Mouse (Mus musculus): ENCODE results near the gene Arrdc5.
A peak's percentile ranks its signal among the peaks of the same experiment; 100 is the strongest.

The Arrdc5 gene

DNA sequence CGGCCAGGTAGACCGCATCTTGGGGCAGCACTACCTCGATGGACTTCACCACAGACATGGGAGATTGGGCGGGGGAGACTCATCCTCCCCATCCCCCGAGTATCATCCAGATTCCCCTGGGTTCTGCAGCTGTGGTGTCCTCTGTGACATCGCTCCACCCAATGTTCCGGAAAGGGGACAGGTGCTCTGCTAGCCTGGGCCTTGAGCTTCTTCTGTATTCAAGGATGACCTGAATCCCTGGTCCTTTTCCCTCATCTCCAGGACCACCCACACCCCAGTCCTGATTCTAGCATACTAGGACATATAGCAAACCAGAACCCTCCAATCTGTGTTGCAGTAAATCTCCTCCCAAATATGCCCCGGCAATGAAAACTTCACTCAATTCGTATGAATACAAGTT lies at the start of gene Arrdc5:
Gene Arrdc5 (minus strand): TSS at position 101 of the 400 bp plus-strand sequence.
- no peak for DNase-seq (ENCODE audit: low spot score)

DNA sequence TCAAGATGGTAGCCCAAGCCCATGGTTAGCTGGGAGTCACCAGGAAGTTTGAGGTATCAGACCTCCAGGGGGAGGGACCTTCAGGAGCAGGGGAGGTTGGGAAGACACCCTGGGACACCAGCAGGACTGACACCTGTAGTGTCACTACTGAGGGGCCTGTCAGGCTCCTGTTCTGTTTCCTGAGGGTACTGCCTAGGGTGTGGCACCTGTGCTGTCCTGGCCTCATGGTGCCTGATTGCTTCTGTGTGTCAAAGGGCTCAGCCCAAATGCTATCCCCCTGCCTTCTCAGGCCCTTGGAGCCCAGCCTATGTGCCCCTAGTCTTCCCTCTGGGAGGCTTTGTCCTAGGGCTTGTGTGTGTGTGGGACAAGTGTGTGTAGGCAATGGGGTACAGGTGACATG lies 48.5 kb upstream of the Arrdc5 start:
- DNase-seq (ENCODE audit: low spot score), result no peak

DNA sequence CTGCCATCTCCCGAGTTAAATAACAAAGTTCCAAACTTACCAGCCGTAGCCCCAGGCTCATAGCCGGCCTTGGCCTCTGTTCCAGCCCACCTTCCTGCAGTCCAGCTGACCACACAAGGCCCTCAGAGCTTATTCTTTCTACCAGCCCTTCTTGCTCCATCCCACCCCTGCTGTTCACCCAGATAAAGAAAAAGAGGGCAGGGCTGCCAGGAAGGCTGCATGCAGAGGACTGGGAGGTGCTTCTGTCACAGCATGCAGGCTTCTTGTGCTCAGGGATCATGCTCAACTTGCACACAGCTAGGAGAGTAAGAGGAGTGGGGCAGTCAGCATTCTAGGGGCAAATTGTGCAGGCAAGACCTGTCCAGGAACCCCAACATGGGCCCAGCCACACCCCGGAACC lies 48.0 kb upstream of the Arrdc5 start:
- DNase-seq (ENCODE audit: low spot score), result no peak

GRCm38 (mm10) chr17:56345364-56345763 lies 45.3 kb upstream of the Arrdc5 start:
- no peak for DNase-seq (ENCODE audit: low spot score)

- no peak for DNase-seq (ENCODE audit: low spot score)
These were observed 43.4 kb upstream of the Arrdc5 start for GRCm38 (mm10) chr17:56343466-56343865.

DNA sequence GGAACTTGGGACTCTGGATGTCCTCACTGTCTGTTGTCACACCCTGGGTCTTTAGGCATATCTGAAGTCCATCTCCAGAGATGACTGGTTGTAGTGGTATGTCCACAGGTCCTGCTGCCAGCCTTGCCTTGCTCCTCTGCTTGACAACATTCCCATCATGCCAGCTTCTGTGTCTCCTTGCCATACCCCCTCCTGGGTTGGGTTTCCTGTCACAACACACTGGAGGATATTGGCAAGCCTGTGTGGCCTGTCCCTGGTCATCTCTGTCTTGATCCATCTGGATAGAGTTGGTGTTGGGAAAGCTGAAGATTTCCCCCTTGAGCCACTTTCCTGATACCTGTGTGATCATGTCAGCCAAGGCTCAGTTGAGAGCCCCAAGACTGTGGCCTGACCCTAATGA lies 40.6 kb upstream of the Arrdc5 start:
- DNase-seq (ENCODE audit: low spot score), result no peak

DNA sequence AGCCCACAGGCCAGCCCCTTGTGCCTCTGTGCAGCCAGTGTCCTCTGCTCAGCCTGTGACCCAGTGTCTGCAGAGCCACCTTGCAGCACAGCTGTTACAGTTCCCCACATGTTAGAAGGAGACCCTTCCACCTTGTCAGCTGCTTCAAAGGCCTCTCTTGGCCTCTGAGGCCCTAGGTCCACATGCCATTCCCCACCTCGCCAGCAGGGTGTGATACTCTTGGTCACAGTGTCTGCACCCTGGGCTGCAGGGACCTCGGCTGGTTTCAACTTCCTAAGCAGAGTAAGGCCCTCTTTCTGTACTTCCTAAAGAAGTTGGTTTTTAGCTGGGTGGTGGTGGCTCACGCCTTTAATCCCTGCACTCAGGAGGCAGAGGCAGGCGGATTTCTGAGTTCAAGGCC lies 38.8 kb upstream of the Arrdc5 start:
- DNase-seq (ENCODE audit: low spot score), result peak; percentile 54

GRCm38 (mm10) chr17:56337791-56338190 lies 37.7 kb upstream of the Arrdc5 start:
- no peak for DNase-seq (ENCODE audit: low spot score)

- DNase-seq (ENCODE audit: low spot score), result peak; percentile 52
These were observed 37.1 kb upstream of the Arrdc5 start for GRCm38 (mm10) chr17:56337190-56337589.

DNA sequence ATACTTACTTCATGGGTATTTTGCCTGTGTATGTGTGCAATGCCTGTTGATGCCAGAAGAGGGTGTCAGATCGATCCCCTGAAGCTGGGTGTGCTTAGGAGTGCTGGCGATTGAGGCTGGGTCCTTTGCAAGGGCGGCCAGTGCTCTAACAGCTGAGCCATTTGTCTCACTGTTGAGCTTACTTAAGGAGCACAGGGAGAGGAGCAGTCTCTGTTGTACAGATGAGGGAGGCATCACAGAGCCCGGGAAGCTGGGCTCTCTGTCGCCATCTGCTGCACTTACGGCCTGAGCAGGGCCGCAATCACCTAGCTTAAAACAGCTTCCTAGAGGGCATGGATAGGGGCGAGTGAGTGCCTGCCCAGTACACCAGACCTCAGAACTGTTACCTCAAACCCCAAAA lies 32.9 kb upstream of the Arrdc5 start:
- no peak for DNase-seq (ENCODE audit: low spot score)

DNA sequence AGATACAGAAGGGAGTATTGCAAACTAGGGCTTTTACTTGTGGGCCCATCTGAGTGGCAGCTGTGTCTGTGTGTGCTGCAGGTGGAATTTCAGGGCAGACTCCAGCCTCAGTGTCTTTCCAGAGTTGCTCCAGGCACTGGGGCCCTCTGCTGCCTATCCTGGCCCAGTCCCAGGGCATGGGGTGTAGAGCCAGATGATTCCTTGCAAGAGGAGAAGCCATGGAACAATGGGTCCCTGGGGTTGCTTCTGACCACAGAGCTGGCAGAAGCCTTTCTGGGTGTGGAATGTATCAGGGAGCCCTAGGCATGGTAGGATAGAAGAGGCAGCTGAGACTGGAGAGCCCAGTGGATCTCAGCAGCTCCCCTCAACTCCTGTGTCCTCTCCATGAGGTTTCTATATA lies 31.2 kb upstream of the Arrdc5 start:
- DNase-seq (ENCODE audit: low spot score), result no peak

DNA sequence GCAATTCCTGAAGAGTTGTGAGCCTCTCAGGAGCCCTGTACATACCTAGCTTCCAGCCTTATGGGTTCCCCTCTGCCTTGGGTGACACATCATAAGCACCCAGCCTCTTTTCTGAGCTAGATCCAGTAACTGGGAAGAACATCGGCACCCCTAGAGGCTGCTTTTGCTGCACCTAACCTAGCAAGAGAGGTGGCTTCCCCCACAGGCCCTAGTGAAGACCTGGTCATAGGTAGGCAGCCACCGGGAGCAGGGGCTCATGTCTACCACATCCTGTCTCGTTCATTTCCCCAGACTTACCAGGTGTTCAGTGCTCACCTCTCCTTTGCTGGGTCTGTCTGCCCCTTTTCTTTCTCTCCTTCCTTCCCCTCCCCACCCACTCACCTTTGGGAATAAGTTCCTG lies 30.3 kb upstream of the Arrdc5 start:
- peak; percentile 54 for DNase-seq (ENCODE audit: low spot score)

DNA sequence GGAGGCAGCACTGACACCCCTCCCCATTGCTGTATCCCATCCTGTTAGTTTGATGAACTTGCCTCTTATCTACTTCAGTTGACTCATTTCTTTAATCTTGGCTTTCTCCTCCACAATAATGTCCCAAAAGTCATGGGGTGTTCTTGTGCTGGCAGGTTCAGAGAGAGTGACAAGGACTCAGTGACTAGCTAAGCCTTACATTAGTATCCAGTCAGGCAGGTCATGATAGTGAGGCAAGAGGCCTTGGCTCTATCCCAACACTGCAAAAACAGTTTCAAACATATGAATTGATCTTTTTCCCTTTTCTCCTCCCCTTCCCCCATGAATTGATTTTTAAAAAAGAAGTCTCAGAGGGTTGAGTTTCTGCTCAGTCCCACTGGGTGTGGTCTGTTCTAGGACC lies 29.2 kb upstream of the Arrdc5 start:
- DNase-seq (ENCODE audit: low spot score), result no peak

DNA sequence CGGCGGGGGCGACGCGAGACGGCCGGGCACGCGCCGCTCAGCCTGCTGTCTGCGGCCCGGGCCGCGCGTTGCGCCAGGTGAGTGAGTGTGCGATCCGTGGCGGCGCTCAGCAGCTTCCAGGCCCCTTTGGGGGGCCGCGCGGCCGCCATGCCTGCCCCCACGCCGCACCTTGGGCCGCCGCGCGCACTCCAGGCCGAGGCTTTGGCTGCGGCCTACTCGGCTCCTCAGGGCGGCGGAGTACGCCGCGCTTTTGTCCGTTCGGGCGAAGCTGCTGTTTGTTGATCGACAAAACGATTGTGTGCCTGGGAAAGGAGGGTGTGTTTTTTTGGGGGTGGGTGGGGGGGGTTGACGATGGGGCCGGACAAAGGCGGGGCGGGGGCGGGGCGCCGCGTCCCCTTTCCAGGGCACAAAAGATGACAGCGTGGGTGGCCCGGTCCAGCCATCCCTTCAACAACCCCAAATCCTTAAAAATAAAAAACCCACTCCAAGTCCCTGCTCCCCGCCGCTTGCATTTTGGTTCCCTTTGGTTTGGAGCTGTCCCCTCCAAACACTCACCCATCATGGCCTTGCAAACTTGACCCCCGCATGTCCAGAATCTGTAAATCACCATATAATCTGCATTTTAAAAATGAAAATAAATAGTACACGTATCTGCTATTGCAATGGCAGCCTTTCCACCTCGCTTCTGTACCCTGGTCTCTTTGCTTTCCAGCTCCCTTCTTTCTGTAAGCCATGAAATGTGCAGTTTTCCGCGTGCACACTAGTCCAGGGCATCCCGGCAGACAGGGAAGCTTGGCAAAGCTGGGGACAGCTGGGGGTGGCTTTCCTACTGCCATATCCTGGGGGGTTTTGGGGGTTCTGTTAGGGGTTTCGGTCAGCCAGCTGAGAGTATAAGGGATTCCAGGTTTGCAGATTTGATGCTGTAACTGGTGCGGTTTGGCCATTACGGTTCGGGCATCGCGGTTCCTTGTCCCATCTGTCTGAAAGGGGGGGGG lies 26.4 kb upstream of the Arrdc5 start:
- no peak for DNase-seq (ENCODE audit: low spot score)

DNA sequence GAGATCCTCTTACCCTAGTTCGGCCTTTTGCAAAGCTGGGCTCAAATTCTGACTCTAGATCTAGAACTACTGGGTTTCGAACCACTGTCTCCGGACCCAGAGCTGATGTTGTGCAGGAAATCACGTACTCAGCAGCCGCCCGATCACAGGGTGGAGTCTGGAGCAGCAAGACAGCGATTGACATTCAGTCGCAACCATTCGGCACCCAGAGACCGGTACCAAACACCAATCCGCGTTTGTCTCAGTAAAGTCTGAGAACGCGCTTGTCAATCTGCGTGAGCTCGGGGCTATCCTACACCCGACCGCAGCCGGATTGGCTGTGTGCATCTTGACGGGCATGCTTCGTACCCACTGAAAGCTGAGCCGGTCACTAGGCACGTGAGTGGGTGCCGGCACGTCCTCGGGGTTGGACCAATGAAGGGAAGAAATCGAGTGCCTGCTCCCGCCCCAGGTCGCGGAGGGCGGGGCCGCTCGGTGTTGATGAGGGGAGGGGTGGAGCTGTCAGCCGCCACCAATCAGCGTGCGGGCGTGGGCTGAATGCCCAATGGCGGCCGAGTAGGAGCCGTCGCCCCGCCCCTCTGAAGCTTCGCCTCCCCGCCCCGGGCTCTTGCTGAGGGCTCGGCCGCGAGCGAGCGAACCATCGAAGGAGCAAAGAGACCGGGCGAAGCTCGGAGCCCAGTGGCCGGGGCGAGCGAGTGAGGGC lies 25.5 kb upstream of the Arrdc5 start, which contains the start of gene Kdm4b:
Gene Kdm4b (plus strand): TSS at position 613 of the 703 bp plus-strand sequence.
- DNase-seq (ENCODE audit: low spot score), result peak; percentile 100

DNA sequence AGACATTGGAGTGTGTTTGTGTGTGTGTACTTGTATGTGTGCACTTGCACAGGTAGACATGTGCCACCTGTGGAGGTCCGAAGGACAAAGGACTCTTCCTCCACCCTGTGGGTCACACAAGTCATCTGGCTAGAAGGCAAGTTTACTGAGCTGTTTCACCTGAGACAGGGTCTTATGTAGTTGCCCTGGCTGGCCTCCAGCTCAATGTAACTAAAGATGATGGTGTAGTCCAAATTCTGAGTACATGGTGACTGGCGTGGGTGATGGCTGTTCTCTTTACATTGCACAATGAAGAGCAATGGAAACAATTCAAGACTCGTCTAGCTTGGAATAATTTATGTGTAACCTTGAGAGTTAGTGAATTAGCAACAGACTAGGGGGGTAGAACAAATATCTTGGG lies 24.3 kb upstream of the Arrdc5 start:
- no peak for DNase-seq (ENCODE audit: low spot score)

DNA sequence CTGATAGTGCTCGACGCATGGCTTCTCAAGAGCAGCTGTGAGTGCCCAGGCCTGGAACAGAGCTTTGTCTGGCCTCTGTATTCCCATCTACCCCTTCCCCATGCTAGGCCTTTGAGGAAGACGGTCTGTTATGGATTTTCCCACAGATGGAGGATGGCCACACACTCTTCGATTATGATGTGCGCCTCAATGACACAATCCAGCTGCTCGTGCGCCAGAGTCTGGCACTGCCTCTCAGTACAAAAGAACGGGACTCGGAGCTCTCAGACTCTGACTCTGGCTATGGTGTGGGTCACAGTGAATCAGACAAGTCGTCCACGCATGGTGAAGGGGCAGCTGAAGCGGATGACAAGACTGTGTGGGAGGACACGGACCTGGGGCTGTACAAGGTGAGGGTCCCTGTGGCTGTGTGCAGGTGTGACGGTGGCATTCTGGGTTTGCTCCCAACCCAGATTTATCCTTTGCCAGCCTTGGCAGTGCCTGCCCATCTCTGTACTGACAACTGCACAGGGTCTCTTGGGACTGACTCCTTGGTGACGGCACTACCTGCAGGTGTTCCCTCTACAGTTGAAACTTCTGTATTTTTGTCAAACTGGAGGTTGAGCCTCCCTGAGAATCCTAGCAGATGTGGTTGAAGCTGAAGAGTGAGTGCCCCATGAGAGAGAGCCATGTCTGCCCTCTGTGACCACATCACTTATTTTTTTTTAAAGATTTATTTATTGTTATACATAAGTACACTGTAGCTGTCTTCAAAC lies 9.3 kb upstream of the Arrdc5 start:
- no peak for DNase-seq (ENCODE audit: low spot score)

DNA sequence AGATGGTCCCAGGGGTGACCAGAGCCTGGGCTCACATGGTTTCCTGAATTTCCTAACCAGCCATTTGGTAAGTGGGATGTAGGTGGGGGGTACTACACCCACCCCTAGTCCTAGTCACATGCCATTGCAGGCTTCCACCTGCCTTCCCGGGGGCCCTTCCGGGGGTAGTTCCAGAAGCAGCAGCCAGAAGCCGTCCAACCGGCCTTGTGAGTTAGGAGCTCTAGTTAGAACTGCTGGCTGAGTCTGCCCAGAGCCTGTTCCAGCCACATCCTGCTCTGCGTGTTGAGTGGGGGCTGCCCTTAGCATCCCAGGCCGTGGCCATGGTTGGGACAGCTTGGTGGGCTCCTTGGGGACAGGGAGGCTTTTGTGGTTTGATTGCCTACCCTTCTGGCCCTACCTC lies 8.0 kb upstream of the Arrdc5 start:
- no peak for DNase-seq (ENCODE audit: low spot score)

- no peak for DNase-seq (ENCODE audit: low spot score)
These were observed 5.7 kb upstream of the Arrdc5 start for GRCm38 (mm10) chr17:56305826-56306225.

DNA sequence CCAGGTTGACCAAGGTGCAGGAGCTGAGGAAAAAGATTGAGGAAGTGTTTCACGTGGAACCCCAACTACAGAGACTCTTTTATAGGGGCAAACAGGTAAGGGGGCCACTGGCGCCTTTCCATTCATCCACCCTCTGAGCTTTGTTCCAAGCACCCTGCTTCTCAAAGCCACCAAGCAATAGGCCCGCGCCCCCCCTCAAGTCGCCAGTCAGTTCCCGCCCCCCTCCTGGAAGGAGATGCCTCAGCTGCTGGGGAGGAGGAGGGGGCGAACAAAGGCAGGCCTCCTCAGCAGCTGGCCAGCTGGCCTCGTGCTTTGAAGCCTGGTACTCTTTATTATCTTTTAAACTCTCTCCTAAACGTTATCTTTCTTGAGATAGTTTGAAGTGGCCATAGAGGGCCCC lies 5.1 kb upstream of the Arrdc5 start:
- no peak for DNase-seq (ENCODE audit: low spot score)

DNA sequence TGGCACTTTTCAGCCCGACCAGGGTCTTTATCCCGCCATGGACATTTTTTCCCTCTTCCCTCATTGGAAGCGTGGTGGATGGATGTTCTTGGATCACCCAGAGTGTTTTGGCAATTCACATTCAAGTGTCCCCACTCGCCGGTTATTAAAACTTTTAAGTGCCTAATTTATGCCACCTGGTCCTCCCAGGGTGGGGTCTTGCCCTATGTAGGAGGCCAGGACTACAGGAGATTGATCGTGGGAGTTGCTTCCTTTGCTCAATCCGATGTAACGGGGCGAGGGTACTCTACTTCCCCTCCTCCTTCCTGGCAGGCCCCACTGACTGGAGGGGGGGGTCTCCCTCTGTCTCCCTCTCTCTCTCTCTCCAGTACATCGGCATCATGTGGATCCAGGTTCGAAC lies 4.6 kb upstream of the Arrdc5 start:
- DNase-seq (ENCODE audit: low spot score), result no peak

- peak; percentile 95 for DNase-seq (ENCODE audit: low spot score)
These were observed 3.9 kb upstream of the Arrdc5 start for GRCm38 (mm10) chr17:56303847-56304586.
